Mouse (Mus musculus) lung, postnatal 0 days (tissue): ENCODE data around the gene Htra1. TPM values are rescaled to one million over a fixed set of nuclear protein-coding genes. Genes with fewer than 3 reads are reported as not detected.

Experiments
- ATAC-seq: fragments of 200-750 bp; cut with Nextera tagmentation; 2 replicates; pipeline ENCODE4 v1.8.0; 2017; ENCODE audit warnings: moderate library complexity
- DNase-seq: peaks from one replicate; pipeline ENCODE4 v3.0.0-alpha.2; 2016; ENCODE audit warnings: low spot score
- H3K27ac ChIP-seq: fragments of 300-500 bp; sonication (generic); 2 replicates; pipeline ENCODE4 v1.5.1; 2014; ENCODE audit warnings: antibody characterized with exemption, mild to moderate bottlenecking, low read length, mixed read lengths
- H3K27me3 ChIP-seq: fragments of 300-500 bp; sonication (generic); replicated peaks from 2 replicates; pipeline ENCODE4 v1.6.1; 2014; ENCODE audit warnings: low read length, mixed read lengths; ENCODE audit not compliant: insufficient read depth
- H3K36me3 ChIP-seq: fragments of 300-500 bp; sonication (generic); 2 replicates; pipeline ENCODE4 v1.6.1; 2014; ENCODE audit warnings: low read length, mixed read lengths; ENCODE audit not compliant: insufficient read depth
- H3K4me1 ChIP-seq: fragments of 300-500 bp; sonication (generic); 2 replicates; pipeline ENCODE4 v1.6.1; 2014; ENCODE audit warnings: antibody characterized with exemption, low read depth, low read length, mixed read lengths; ENCODE audit not compliant: insufficient read depth
- H3K4me2 ChIP-seq: fragments of 300-500 bp; sonication (generic); replicated peaks from 2 replicates; pipeline ENCODE4 v1.6.1; 2014; ENCODE audit warnings: low read depth, mild to moderate bottlenecking, low read length, moderate library complexity, mixed read lengths
- H3K4me3 ChIP-seq: fragments of 300-500 bp; sonication (generic); 2 replicates; pipeline ENCODE4 v1.5.1; 2014; ENCODE audit warnings: low read depth, low read length
- H3K9ac ChIP-seq: fragments of 300-500 bp; sonication (generic); replicated peaks from 2 replicates; pipeline ENCODE4 v1.6.1; 2014; ENCODE audit warnings: low read depth, mild to moderate bottlenecking
- H3K9me3 ChIP-seq: fragments of 300-500 bp; sonication (generic); 2 replicates; pipeline ENCODE4 v1.6.1; 2016; ENCODE audit warnings: low read length, mixed read lengths
- CTCF ChIP-seq: IDR thresholded peaks from 2 replicates; pipeline ENCODE4 v1.5.1; 2016; ENCODE audit warnings: antibody characterized with exemption, mild to moderate bottlenecking
- EP300 ChIP-seq: IDR thresholded peaks from 2 replicates; pipeline ENCODE4 v1.6.1; 2016; ENCODE audit warnings: antibody characterized with exemption, mild to moderate bottlenecking, control low read depth
- WGBS: fragments of 180-500 bp; shearing (Covaris S2); extraction: QIAGEN DNeasy Blood & Tissue Kit; methylation state at CpG from one replicate; pipeline ENCODE4 v1.1.7; 2014; 5-methylcytosine and 5-hydroxymethylcytosine counted together
- polyA plus RNA-seq: library from polyadenylated mRNA; unstranded; fragments of >200 nt; fragmentation: Nextera tagmentation; extraction: Ambion mirVana; gene quantifications from 2 replicates; pipeline ENCODE4 v1.2.1, GENCODE M21; 2015

The Htra1 gene
- polyA plus RNA-seq, 1 experiment from 2014 or later, result 44.6 TPM

DNA sequence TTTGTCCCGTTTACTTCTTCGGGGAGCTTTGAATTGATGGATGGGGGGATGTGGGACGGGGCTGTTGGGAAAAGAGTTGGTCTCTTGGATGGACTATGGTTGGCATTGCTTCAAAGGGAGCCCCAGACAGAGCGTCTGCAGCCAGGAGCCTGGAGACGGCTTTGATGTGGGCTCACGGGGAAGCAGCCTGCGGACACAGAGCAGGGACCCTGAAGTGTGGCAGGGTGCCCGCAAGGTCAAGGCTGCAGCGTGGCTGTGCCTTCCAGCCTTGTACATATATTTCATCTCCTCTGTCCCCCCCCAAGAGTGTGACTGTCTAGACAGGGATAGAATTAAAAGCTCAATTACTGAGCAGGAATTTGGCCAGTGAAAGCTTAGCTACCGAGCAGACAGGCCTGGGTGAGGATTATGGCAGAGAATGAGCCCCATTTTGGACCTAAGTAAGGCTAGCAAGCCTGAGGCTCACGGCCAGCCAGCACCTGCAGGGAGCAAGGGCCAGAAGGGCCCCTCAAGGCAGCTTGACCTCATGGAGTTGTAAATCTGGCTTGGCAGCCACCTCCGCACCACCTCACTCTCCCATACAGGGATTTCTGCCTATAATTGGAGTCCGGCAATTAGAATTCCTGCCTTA, 40.5 kb downstream of the Htra1 start:
- Histone ChIP-seq H3K4me1 (peaks cover 19% of the 10 kb centered on the region), H3K9me3 (no peaks in the 10 kb centered on the region), H3K4me3 (no peak overlapping the region), H3K36me3 (no peaks in the 10 kb centered on the region), H3K9ac (no peak overlapping the region), H3K27ac (no peak overlapping the region), H3K4me2 (no peak overlapping the region), H3K27me3 (no peaks in the 10 kb centered on the region)
- ATAC-seq (no peak), DNase-seq (no peak)
- 32% methylated on average over 13 of the region's 13 CpGs for WGBS
- no peak for TF ChIP-seq EP300
- TF ChIP-seq CTCF, result no peak

DNA sequence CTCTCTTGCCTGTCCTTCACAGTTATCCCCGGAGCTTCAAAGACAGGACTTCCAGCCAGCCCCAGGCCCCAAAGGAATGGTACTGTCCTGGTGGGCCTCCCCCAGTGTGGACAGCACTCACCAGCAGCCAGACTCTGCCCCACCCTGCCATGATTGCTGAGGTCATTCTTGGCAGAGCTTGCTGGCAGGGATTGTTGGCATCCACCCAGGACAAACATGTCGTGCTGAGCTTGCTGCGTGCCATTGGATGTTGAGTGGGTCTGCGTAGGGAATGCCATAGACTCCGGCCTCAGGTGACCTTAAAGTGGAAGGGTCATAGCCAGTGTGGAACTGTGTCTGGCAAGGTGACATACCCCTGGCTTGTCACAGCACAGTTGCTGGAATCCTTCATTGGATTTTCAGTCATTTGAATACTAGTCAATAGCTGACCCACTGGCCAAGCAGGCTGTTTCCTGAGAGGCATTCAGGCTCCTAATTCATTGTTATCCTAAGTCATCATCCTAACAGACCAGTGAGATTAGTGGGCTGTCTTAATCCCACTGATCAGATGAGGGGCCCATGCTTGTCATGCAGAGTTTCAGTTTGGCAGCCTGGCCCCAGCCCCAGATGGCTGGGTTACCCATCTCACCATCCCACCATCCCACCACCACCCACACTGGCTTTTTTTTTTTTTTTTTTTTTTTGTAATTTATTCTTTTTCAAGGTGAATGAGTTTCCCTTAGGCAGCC, 42.0 kb downstream of the Htra1 start:
- Histone ChIP-seq H3K4me3 (no peak overlapping the region), H3K27me3 (no peaks in the 10 kb centered on the region), H3K27ac (peak overlapping the region; percentile 60), H3K4me2 (no peak overlapping the region), H3K9ac (no peak overlapping the region), H3K9me3 (no peaks in the 10 kb centered on the region), H3K4me1 (peaks cover 27% of the 10 kb centered on the region), H3K36me3 (no peaks in the 10 kb centered on the region)
- 4% methylated on average over 5 of the region's 5 CpGs for WGBS
- no peak for TF ChIP-seq CTCF
- TF ChIP-seq EP300, result peak; percentile 93
- ATAC-seq (peak; percentile 86), DNase-seq (peak; percentile 93)

- Histone ChIP-seq H3K4me1 (peaks cover 30% of the 10 kb centered on the region), H3K4me3 (no peak overlapping the region), H3K36me3 (no peaks in the 10 kb centered on the region), H3K4me2 (no peak overlapping the region), H3K9me3 (no peaks in the 10 kb centered on the region), H3K9ac (no peak overlapping the region), H3K27me3 (no peaks in the 10 kb centered on the region), H3K27ac (no peak overlapping the region)
- DNase-seq (no peak), ATAC-seq (no peak)
- TF ChIP-seq CTCF, result no peak
- 84% methylated on average over 1 of the region's 1 CpGs for WGBS
Measured at GRCm38 (mm10) chr7:130978545-130978944, 42.6 kb downstream of the Htra1 start.

- Histone ChIP-seq H3K4me1 (peaks cover 30% of the 10 kb centered on the region), H3K27ac (no peak overlapping the region), H3K4me3 (no peak overlapping the region), H3K4me2 (no peak overlapping the region), H3K9ac (no peak overlapping the region), H3K36me3 (no peaks in the 10 kb centered on the region), H3K9me3 (no peaks in the 10 kb centered on the region), H3K27me3 (no peaks in the 10 kb centered on the region)
- TF ChIP-seq EP300 (no peak), CTCF (no peak)
- WGBS, result 65% methylated on average over 5 of the region's 5 CpGs
- DNase-seq, result no peak
- ATAC-seq, result no peak
Measured at GRCm38 (mm10) chr7:130980130-130980529, 44.2 kb downstream of the Htra1 start.

DNA sequence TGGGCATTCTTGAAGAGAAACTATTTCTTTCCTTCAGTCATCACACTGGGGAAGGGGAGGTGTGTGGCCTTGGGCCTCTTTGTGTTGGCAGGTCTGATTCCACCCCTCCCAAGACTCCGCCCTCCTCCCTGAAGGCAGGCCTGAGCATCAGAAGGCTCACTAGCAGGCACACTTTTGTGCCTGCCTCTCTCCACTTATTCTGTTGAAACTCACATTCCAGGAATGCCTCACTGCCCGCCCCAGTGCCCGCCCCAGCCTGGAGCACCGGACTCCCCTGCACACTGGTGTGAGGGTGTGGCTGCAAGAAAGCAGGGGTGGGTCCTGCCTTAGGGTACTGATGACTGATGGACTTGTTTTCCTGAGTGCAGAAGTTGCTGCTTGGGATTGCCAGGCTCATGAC, 46.5 kb downstream of the Htra1 start:
- peak; percentile 84 for TF ChIP-seq EP300
- TF ChIP-seq CTCF, result no peak
- Histone ChIP-seq H3K9ac (no peak overlapping the region), H3K9me3 (no peaks in the 10 kb centered on the region), H3K36me3 (no peaks in the 10 kb centered on the region), H3K4me3 (no peak overlapping the region), H3K4me2 (no peak overlapping the region), H3K27me3 (no peaks in the 10 kb centered on the region), H3K27ac (peak overlapping the region; percentile 69), H3K4me1 (peaks cover 22% of the 10 kb centered on the region)
- peak; percentile 92 for DNase-seq
- WGBS, result 35% methylated on average over 4 of the region's 4 CpGs
- peak; percentile 88 for ATAC-seq

- H3K4me1 ChIP-seq, result peaks cover 18% of the 10 kb centered on the region; the same call in 1 of the 2 replicates
- H3K9ac ChIP-seq, result no peak overlapping the region
- H3K9me3 ChIP-seq, result no peaks in the 10 kb centered on the region
- no peak overlapping the region for H3K4me2 ChIP-seq
- DNase-seq (no peak), ATAC-seq (peak; percentile 51)
- 38% methylated on average over 3 of the region's 3 CpGs for WGBS
- H3K27me3 ChIP-seq, result no peaks in the 10 kb centered on the region
- no peaks in the 10 kb centered on the region for H3K36me3 ChIP-seq
- peak overlapping the region; percentile 51 for H3K27ac ChIP-seq
- H3K4me3 ChIP-seq, result no peak overlapping the region
- TF ChIP-seq CTCF (peak; percentile 62), EP300 (no peak)
Measured at GRCm38 (mm10) chr7:130982881-130983280, 47.0 kb downstream of the Htra1 start.
